In the genomic region with DNA sequence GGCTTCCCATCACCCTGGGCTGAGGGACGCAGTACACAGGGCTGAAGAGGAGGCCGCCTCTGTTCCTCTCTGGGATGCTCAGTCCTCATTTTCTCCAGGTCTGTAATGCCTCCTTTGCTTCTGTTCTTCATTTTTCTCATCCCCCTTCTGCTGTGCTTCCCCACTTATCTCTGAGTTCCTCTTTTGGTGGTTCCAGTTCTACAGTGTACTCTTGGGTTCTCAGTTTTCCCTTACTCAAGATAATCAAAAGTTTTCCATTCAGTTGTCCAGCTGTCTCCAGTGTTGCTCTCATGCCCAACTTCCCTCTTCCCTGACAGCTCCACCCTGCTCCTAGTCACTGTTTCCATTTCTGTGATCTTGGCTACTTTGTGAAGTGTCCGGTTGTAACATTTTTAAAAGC, we compare ENCODE assay signal across 39 mouse cellular contexts. TPM values are rescaled to one million over a fixed set of nuclear protein-coding genes. Genes with fewer than 3 reads are reported as not detected.
A peak's percentile ranks its signal among the peaks of the same experiment; 100 is the strongest.
DNase-seq lines count a peak whose midpoint lies in the region; ATAC-seq and TF ChIP-seq lines count a peak whose summit lies in the region.
"Had no signal": no experiment of that assay in that cellular context is flagged by ENCODE, and none has a peak within 500 bp of the region (broad histone marks: within the 10 kb centered on the region; RNA-seq: fewer than 3 reads in every experiment).

No protein-coding gene starts in this region.

- peak overlapping the region; percentile 56; the same call in 1 of the 2 replicates for H3K27ac ChIP-seq in bone marrow, adult 2 months (ENCODE audit: control insufficient read depth, insufficient read depth, low read depth, low read length, poor library complexity)
- H3K27ac ChIP-seq: hindbrain, embryonic 15.5 days; liver, embryonic 13.5 days; midbrain, embryonic 13.5 days had no signal

- whole genome bisulfite sequencing in bone marrow, adult 2 months, result 40% methylated on average over 3 of the region's 3 CpGs

- TF ChIP-seq POLR2A in bone marrow, adult 2 months (IDR thresholded peaks at IDR 0.05; ENCODE audit: borderline replicate concordance, control insufficient read depth, low read depth, low read length), result no peak

- no peak for DNase-seq in frontal cortex, postnatal 36 days (ENCODE audit: low spot score in 2 of 2)
- no peak for DNase-seq in gastrocnemius, postnatal 4 days (ENCODE audit: low spot score in 2 of 2)
- DNase-seq in right cerebral cortex, postnatal 14 days, result no peak
- no peak for DNase-seq in cerebellum, adult 9-10 months
- DNase-seq: adrenal gland, postnatal 14 days; cerebellum, adult 2 months; cerebellum, postnatal 25 days; gastrocnemius, postnatal 10 days; heart, adult 11 months; heart, postnatal 4 days; kidney, adult 11 months; kidney, postnatal 25 days; left cerebral cortex, postnatal 4 days; liver, embryonic 13.5 days; lung, adult 2 months; lung, postnatal 14 days; right cerebral cortex, postnatal 4 days; thymus, adult 2 months; thymus, postnatal 36 days had no signal

- H3K4me1 ChIP-seq in bone marrow, adult 2 months (ENCODE audit: control insufficient read depth, insufficient read depth, low read length), result peaks cover 3% of the 10 kb centered on the region
- H3K4me1 ChIP-seq: heart, embryonic 12.5 days; hindbrain, embryonic 15.5 days; liver, embryonic 13.5 days; midbrain, embryonic 13.5 days had no signal

- no peak overlapping the region for H3K4me3 ChIP-seq in bone marrow, adult 2 months (replicated peaks; ENCODE audit: control insufficient read depth, low read depth, low read length)
- H3K4me3 ChIP-seq: heart, embryonic 12.5 days; hindbrain, embryonic 15.5 days; liver, embryonic 13.5 days; midbrain, embryonic 13.5 days had no signal

- ATAC-seq in frontal cortex, adult (ENCODE audit: low TSS enrichment), result peak; percentile 77; the same call in 1 of the 2 replicates
- ATAC-seq in hematopoietic stem cell, adult 5-6 weeks (replicated peaks in 1 of 2; ENCODE audit: insufficient read depth in 1 of 2, low FRiP score in 2 of 2, low TSS enrichment in 1 of 2, low read depth in 1 of 2, poor library complexity in 2 of 2, severe bottlenecking in 2 of 2), result peak; percentile 5 to 46; a peak in 1 of 4 replicates
- peak; percentile 36; the same call in 1 of the 2 replicates for ATAC-seq in neutrophil, adult 5-6 weeks (ENCODE audit: extremely low read depth, insufficient number of reproducible peaks, low FRiP score, poor library complexity, severe bottlenecking)
- ATAC-seq: forebrain, embryonic 16.5 days; inflammation-experienced regulatory T-cells, adult 6 months; midbrain, embryonic 13.5 days; Patski had no signal

- no peak for TF ChIP-seq CTCF in bone marrow, adult 2 months (IDR thresholded peaks at IDR 0.05; ENCODE audit: control insufficient read depth, insufficient read depth, low read length)

RNA-seq across cellular contexts. Expression of a gene that starts 4.3 kb away (rescaled TPM):
- polyA plus RNA-seq in bone marrow, adult 2 months (2011; ENCODE audit: insufficient read depth, insufficient read length, low replicate concordance, missing spikeins), result not detected in 2 replicates
- total RNA-seq in hematopoietic stem cell, adult 5-6 weeks (2017), result not detected in 2 replicates
- total RNA-seq in neutrophil, adult 5-6 weeks (2017), result not detected in 2 replicates
- not detected for total RNA-seq in gastrocnemius, postnatal 4 days (2021)
- total RNA-seq: adrenal gland, postnatal 14 days; gastrocnemius, postnatal 10 days; heart, postnatal 4 days; layer of hippocampus, adult 8-10 months; layer of hippocampus, postnatal 25 days; left cerebral cortex, postnatal 4 days; megakaryocyte-erythroid progenitor cell, adult 5-6 weeks; MEL had no signal
- polyA plus RNA-seq: embryonic facial prominence, embryonic 11.5 days; forebrain, embryonic 11.5 days; forebrain, embryonic 16.5 days; heart, embryonic 12.5 days; heart, postnatal 0 days; hindbrain, embryonic 15.5 days; inflammation-experienced regulatory T-cells, adult 6 months; kidney, embryonic 14.5 days; liver, embryonic 13.5 days; lung, adult 2 months; midbrain, embryonic 13.5 days; Patski; thymus, adult 2 months had no signal

RNA-seq across cellular contexts. Expression of a gene that starts 12.0 kb away (rescaled TPM):
- polyA plus RNA-seq in bone marrow, adult 2 months (2011; ENCODE audit: insufficient read depth, insufficient read length, low replicate concordance, missing spikeins), result 7.8 and 29.5 TPM in 2 replicates
- total RNA-seq in hematopoietic stem cell, adult 5-6 weeks (2017), result 13.3 and 33.6 TPM in 2 replicates
- total RNA-seq in neutrophil, adult 5-6 weeks (2017), result 84.5 and 85.2 TPM in 2 replicates
- total RNA-seq in gastrocnemius, postnatal 4 days (2021), result under 1 TPM; 0.78 to 0.80 TPM
- total RNA-seq: MEL had no signal
- polyA plus RNA-seq: inflammation-experienced regulatory T-cells, adult 6 months; Patski had no signal

RNA-seq across cellular contexts. Expression of a gene that starts 18.8 kb away (rescaled TPM):
- not detected in 2 replicates for polyA plus RNA-seq in bone marrow, adult 2 months (2011; ENCODE audit: insufficient read depth, insufficient read length, low replicate concordance, missing spikeins)
- total RNA-seq in hematopoietic stem cell, adult 5-6 weeks (2017), result not detected in 2 replicates
- not detected in 2 replicates for total RNA-seq in neutrophil, adult 5-6 weeks (2017)
- not detected for total RNA-seq in gastrocnemius, postnatal 4 days (2021)
- total RNA-seq: adrenal gland, postnatal 14 days; gastrocnemius, postnatal 10 days; heart, postnatal 4 days; layer of hippocampus, adult 8-10 months; layer of hippocampus, postnatal 25 days; left cerebral cortex, postnatal 4 days; megakaryocyte-erythroid progenitor cell, adult 5-6 weeks; MEL had no signal
- polyA plus RNA-seq: cerebellum, adult 2 months; heart, embryonic 12.5 days; inflammation-experienced regulatory T-cells, adult 6 months; limb, embryonic 14.5 days; liver, embryonic 13.5 days; lung, adult 2 months; thymus, adult 2 months had no signal

RNA-seq across cellular contexts. Expression of a gene that starts 39.5 kb away (rescaled TPM):
- polyA plus RNA-seq in bone marrow, adult 2 months (2011; ENCODE audit: insufficient read depth, insufficient read length, low replicate concordance, missing spikeins), result not detected in 2 replicates
- total RNA-seq in hematopoietic stem cell, adult 5-6 weeks (2017), result not detected in 2 replicates
- not detected in 2 replicates for total RNA-seq in neutrophil, adult 5-6 weeks (2017)
- total RNA-seq in gastrocnemius, postnatal 4 days (2021), result not detected
- total RNA-seq: adrenal gland, postnatal 14 days; gastrocnemius, postnatal 10 days; heart, postnatal 4 days; layer of hippocampus, adult 8-10 months; layer of hippocampus, postnatal 25 days; left cerebral cortex, postnatal 4 days; megakaryocyte-erythroid progenitor cell, adult 5-6 weeks; MEL had no signal
- polyA plus RNA-seq: cerebellum, adult 2 months; embryonic facial prominence, embryonic 11.5 days; forebrain, embryonic 11.5 days; forebrain, embryonic 16.5 days; heart, embryonic 12.5 days; heart, postnatal 0 days; hindbrain, embryonic 15.5 days; inflammation-experienced regulatory T-cells, adult 6 months; kidney, embryonic 14.5 days; limb, embryonic 14.5 days; liver, embryonic 13.5 days; lung, adult 2 months; midbrain, embryonic 13.5 days; neural tube, embryonic 14.5 days; Patski had no signal

RNA-seq across cellular contexts. Expression of a gene that starts 54.3 kb away (rescaled TPM):
- polyA plus RNA-seq in bone marrow, adult 2 months (2011; ENCODE audit: insufficient read depth, insufficient read length, low replicate concordance, missing spikeins), result not detected in 2 replicates
- not detected in 2 replicates for total RNA-seq in hematopoietic stem cell, adult 5-6 weeks (2017)
- total RNA-seq in neutrophil, adult 5-6 weeks (2017), result not detected in 2 replicates
- not detected for total RNA-seq in gastrocnemius, postnatal 4 days (2021)
- total RNA-seq: adrenal gland, postnatal 14 days; gastrocnemius, postnatal 10 days; heart, postnatal 4 days; layer of hippocampus, adult 8-10 months; layer of hippocampus, postnatal 25 days; left cerebral cortex, postnatal 4 days; megakaryocyte-erythroid progenitor cell, adult 5-6 weeks; MEL had no signal
- polyA plus RNA-seq: cerebellum, adult 2 months; embryonic facial prominence, embryonic 11.5 days; forebrain, embryonic 11.5 days; forebrain, embryonic 16.5 days; heart, embryonic 12.5 days; heart, postnatal 0 days; hindbrain, embryonic 15.5 days; inflammation-experienced regulatory T-cells, adult 6 months; kidney, embryonic 14.5 days; limb, embryonic 14.5 days; liver, embryonic 13.5 days; lung, adult 2 months; midbrain, embryonic 13.5 days; neural tube, embryonic 14.5 days; Patski; thymus, adult 2 months had no signal

Comparison
In these comparisons a context has a peak if more than half of its experiments do, and no peak if none do; other contexts are left out.
1. ATAC-seq: peak in every context shown above with its lines; median percentile 77 in frontal cortex, adult; 36 in neutrophil, adult 5-6 weeks; 26 in hematopoietic stem cell, adult 5-6 weeks.